Mouse (Mus musculus): ENCODE results near the gene Gan. TPM values are rescaled to one million over a fixed set of nuclear protein-coding genes. Genes with fewer than 3 reads are reported as not detected.

Gan gene
- polyA plus RNA-seq, 1 experiment from 2014 or later: 2.8 TPM

- Histone ChIP-seq H3K27me3 (replicated peaks) (no peaks in the 10 kb centered on the region), H3K4me2 (no peak overlapping the region), H3K9ac (no peak overlapping the region), H3K4me3 (replicated peaks) (no peak overlapping the region), H3K9me3 (no peaks in the 10 kb centered on the region), H3K27ac (no peak overlapping the region), H3K36me3 (no peaks in the 10 kb centered on the region), H3K4me1 (no peaks in the 10 kb centered on the region)
- ATAC-seq (ENCODE audit: insufficient read depth, low FRiP score, low read depth): no peak
- WGBS: 93% methylated on average over 4 of the region's 4 CpGs
Observed at GRCm38 (mm10) chr8:117236531-117236930, 78.6 kb downstream of the Gan start.

- no peaks in the 10 kb centered on the region for H3K9me3 ChIP-seq
- no peak overlapping the region for H3K4me3 ChIP-seq (replicated peaks)
- H3K4me2 ChIP-seq: no peak overlapping the region
- ATAC-seq (ENCODE audit: insufficient read depth, low FRiP score, low read depth): no peak
- H3K36me3 ChIP-seq: no peaks in the 10 kb centered on the region
- no peak overlapping the region for H3K9ac ChIP-seq
- no peak overlapping the region for H3K27ac ChIP-seq
- 78% methylated on average over 5 of the region's 5 CpGs for WGBS
- no peaks in the 10 kb centered on the region for H3K4me1 ChIP-seq
- H3K27me3 ChIP-seq (replicated peaks): no peaks in the 10 kb centered on the region
Observed at GRCm38 (mm10) chr8:117240326-117240725, 82.4 kb downstream of the Gan start.

- 67% methylated on average over 5 of the region's 5 CpGs for WGBS
- no peak for ATAC-seq (ENCODE audit: insufficient read depth, low FRiP score, low read depth)
Observed at GRCm38 (mm10) chr8:117240841-117241494, 83.0 kb downstream of the Gan start.

GRCm38 (mm10) chr8:117241848-117242247 lies 83.9 kb downstream of the Gan start:
- Histone ChIP-seq H3K4me2 (no peak overlapping the region), H3K27ac (no peak overlapping the region), H3K27me3 (replicated peaks) (no peaks in the 10 kb centered on the region), H3K9me3 (no peaks in the 10 kb centered on the region), H3K36me3 (no peaks in the 10 kb centered on the region), H3K4me3 (replicated peaks) (no peak overlapping the region), H3K9ac (no peak overlapping the region), H3K4me1 (no peaks in the 10 kb centered on the region)
- no peak for ATAC-seq (ENCODE audit: insufficient read depth, low FRiP score, low read depth)
- WGBS: 43% methylated on average over 3 of the region's 3 CpGs

More at GRCm38 (mm10) chr8:117240841-117241494, 83.0 kb downstream of the Gan start:
- no peak overlapping the region for H3K27ac ChIP-seq
- no peak overlapping the region for H3K9ac ChIP-seq
- no peak overlapping the region for H3K4me2 ChIP-seq
- no peak overlapping the region for H3K4me3 ChIP-seq (replicated peaks)
- no peaks in the 10 kb centered on the region for H3K36me3 ChIP-seq
- H3K27me3 ChIP-seq (replicated peaks): no peaks in the 10 kb centered on the region
- no peaks in the 10 kb centered on the region for H3K9me3 ChIP-seq
- H3K4me1 ChIP-seq: no peaks in the 10 kb centered on the region

- no peaks in the 10 kb centered on the region for H3K36me3 ChIP-seq
- no peaks in the 10 kb centered on the region for H3K4me1 ChIP-seq
- no peak for ATAC-seq (ENCODE audit: insufficient read depth, low FRiP score, low read depth)
- H3K27ac ChIP-seq: no peak overlapping the region
- H3K4me3 ChIP-seq (replicated peaks): no peak overlapping the region
- WGBS: 66% methylated on average over 6 of the region's 6 CpGs
- no peaks in the 10 kb centered on the region for H3K9me3 ChIP-seq
- no peaks in the 10 kb centered on the region for H3K27me3 ChIP-seq (replicated peaks)
- H3K4me2 ChIP-seq: no peak overlapping the region
- no peak overlapping the region for H3K9ac ChIP-seq
Observed at GRCm38 (mm10) chr8:117242286-117242685, 84.4 kb downstream of the Gan start.

- no peak for ATAC-seq (ENCODE audit: insufficient read depth, low FRiP score, low read depth)
- Histone ChIP-seq H3K9me3 (no peaks in the 10 kb centered on the region), H3K9ac (no peak overlapping the region), H3K36me3 (no peaks in the 10 kb centered on the region), H3K4me2 (no peak overlapping the region), H3K27me3 (replicated peaks) (no peaks in the 10 kb centered on the region), H3K27ac (no peak overlapping the region), H3K4me1 (no peaks in the 10 kb centered on the region), H3K4me3 (replicated peaks) (no peak overlapping the region)
- 47% methylated on average over 6 of the region's 6 CpGs for WGBS
Observed at GRCm38 (mm10) chr8:117244601-117245000, 86.7 kb downstream of the Gan start.

- WGBS: 64% methylated on average over 11 of the region's 11 CpGs
- H3K27me3 ChIP-seq (replicated peaks): no peaks in the 10 kb centered on the region
- H3K4me3 ChIP-seq (replicated peaks): no peak overlapping the region
- H3K36me3 ChIP-seq: no peaks in the 10 kb centered on the region
- no peak overlapping the region for H3K9ac ChIP-seq
- no peak for ATAC-seq (ENCODE audit: insufficient read depth, low FRiP score, low read depth)
- H3K4me1 ChIP-seq: no peaks in the 10 kb centered on the region
- H3K9me3 ChIP-seq: no peaks in the 10 kb centered on the region
- H3K4me2 ChIP-seq: no peak overlapping the region
- no peak overlapping the region for H3K27ac ChIP-seq
Observed at GRCm38 (mm10) chr8:117248341-117248740, 90.4 kb downstream of the Gan start.

- 51% methylated on average over 7 of the region's 7 CpGs for WGBS
- Histone ChIP-seq H3K27ac (no peak overlapping the region), H3K9ac (no peak overlapping the region), H3K4me2 (no peak overlapping the region), H3K4me3 (replicated peaks) (no peak overlapping the region), H3K4me1 (0 out of 2 replicates have a peak, but pooled peaks cover 3% of the 10 kb centered on the region), H3K27me3 (replicated peaks) (no peaks in the 10 kb centered on the region), H3K36me3 (no peaks in the 10 kb centered on the region), H3K9me3 (no peaks in the 10 kb centered on the region)
- no peak for ATAC-seq (ENCODE audit: insufficient read depth, low FRiP score, low read depth)
Observed at GRCm38 (mm10) chr8:117251086-117251681, 93.2 kb downstream of the Gan start.

- no peaks in the 10 kb centered on the region for H3K9me3 ChIP-seq
- no peak overlapping the region for H3K4me2 ChIP-seq
- no peak overlapping the region for H3K9ac ChIP-seq
- ATAC-seq (ENCODE audit: insufficient read depth, low FRiP score, low read depth): no peak
- H3K4me3 ChIP-seq (replicated peaks): no peak overlapping the region
- 0 out of 2 replicates have a peak, but pooled peaks cover 3% of the 10 kb centered on the region for H3K4me1 ChIP-seq
- H3K27me3 ChIP-seq (replicated peaks): no peaks in the 10 kb centered on the region
- no peaks in the 10 kb centered on the region for H3K36me3 ChIP-seq
- no peak overlapping the region for H3K27ac ChIP-seq
- 88% methylated on average over 8 of the region's 8 CpGs for WGBS
Observed at GRCm38 (mm10) chr8:117252650-117253049, 94.7 kb downstream of the Gan start.

- no peak for ATAC-seq (ENCODE audit: insufficient read depth, low FRiP score, low read depth)
- Histone ChIP-seq H3K4me3 (replicated peaks) (no peak overlapping the region), H3K36me3 (no peaks in the 10 kb centered on the region), H3K27ac (no peak overlapping the region), H3K9ac (no peak overlapping the region), H3K4me1 (peaks cover 9% of the 10 kb centered on the region; the same call in 1 of the 2 replicates), H3K4me2 (no peak overlapping the region), H3K9me3 (no peaks in the 10 kb centered on the region), H3K27me3 (replicated peaks) (no peaks in the 10 kb centered on the region)
- 79% methylated on average over 17 of the region's 17 CpGs for WGBS
Observed at GRCm38 (mm10) chr8:117253390-117254269, 95.7 kb downstream of the Gan start.

- Histone ChIP-seq H3K36me3 (no peaks in the 10 kb centered on the region), H3K4me2 (no peak overlapping the region), H3K9ac (no peak overlapping the region), H3K9me3 (no peaks in the 10 kb centered on the region), H3K4me1 (peaks cover 18% of the 10 kb centered on the region), H3K27ac (no peak overlapping the region), H3K27me3 (replicated peaks) (no peaks in the 10 kb centered on the region), H3K4me3 (replicated peaks) (no peak overlapping the region)
- whole genome bisulfite sequencing: 71% methylated on average over 6 of the region's 6 CpGs
- no peak for ATAC-seq (ENCODE audit: insufficient read depth, low FRiP score, low read depth)
Observed at GRCm38 (mm10) chr8:117254496-117254895, 96.6 kb downstream of the Gan start.
